Mouse (Mus musculus): Measurements from ENCODE around the gene Grsf1.

GRCm38 (mm10) chr5:88712328-88712727 is 36.4 kb upstream of the Grsf1 start:
- no peak for TF ChIP-seq CTCF (IDR thresholded peaks at IDR 0.05; ENCODE audit: borderline replicate concordance, control insufficient read depth, extremely low read depth, insufficient read depth, low read length, poor library complexity)
- no peak for TF ChIP-seq POLR2A (IDR thresholded peaks at IDR 0.05; ENCODE audit: control insufficient read depth, extremely low read depth, insufficient read depth, low read length, poor library complexity)
